Mouse (Mus musculus) olfactory bulb, adult 2 months (tissue): ENCODE results near the gene Fat3. TPM values are rescaled to one million over a fixed set of nuclear protein-coding genes. Genes with fewer than 3 reads are reported as not detected.

Source experiments
- H3K27ac ChIP-seq: fragments of 200-500 bp; 2 replicates; pipeline ENCODE4 v1.5.1; 2012; ENCODE audit warnings: low read depth, low read length; ENCODE audit not compliant: insufficient read depth
- H3K4me1 ChIP-seq: fragments of 200-500 bp; 2 replicates; pipeline ENCODE4 v1.6.1; 2012; ENCODE audit warnings: low read length; ENCODE audit not compliant: control insufficient read depth, insufficient read depth
- H3K4me3 ChIP-seq: fragments of 200-500 bp; 2 replicates; pipeline ENCODE4 v1.5.1; 2012; ENCODE audit warnings: mild to moderate bottlenecking, low read depth, low read length, moderate library complexity; ENCODE audit not compliant: insufficient read depth
- CTCF ChIP-seq: fragments of 200-500 bp; IDR thresholded peaks from 2 replicates; pipeline ENCODE4 v1.5.1; 2012; ENCODE audit warnings: low read depth, mild to moderate bottlenecking, low read length, moderate library complexity; ENCODE audit not compliant: insufficient read depth
- POLR2A ChIP-seq: fragments of 200-500 bp; IDR thresholded peaks from 2 replicates; pipeline ENCODE4 v1.6.1; 2012; ENCODE audit warnings: mild to moderate bottlenecking, low read depth, low read length, moderate library complexity; ENCODE audit not compliant: insufficient read depth
- WGBS: fragments of 180-500 bp; shearing (Covaris S2); methylation state at CpG from one replicate; pipeline ENCODE4 v1.1.7; 2018; 5-methylcytosine and 5-hydroxymethylcytosine counted together
- polyA plus RNA-seq: library from polyadenylated mRNA; stranded (reverse); fragments of >200 nt; gene quantifications from 2 replicates; pipeline ENCODE4 v1.2.4, GENCODE M21; 2012; ENCODE audit warnings: low replicate concordance; ENCODE audit not compliant: missing spikeins, insufficient read depth, insufficient read length

The Fat3 gene
- polyA plus RNA-seq, 1 experiment, result not detected

DNA sequence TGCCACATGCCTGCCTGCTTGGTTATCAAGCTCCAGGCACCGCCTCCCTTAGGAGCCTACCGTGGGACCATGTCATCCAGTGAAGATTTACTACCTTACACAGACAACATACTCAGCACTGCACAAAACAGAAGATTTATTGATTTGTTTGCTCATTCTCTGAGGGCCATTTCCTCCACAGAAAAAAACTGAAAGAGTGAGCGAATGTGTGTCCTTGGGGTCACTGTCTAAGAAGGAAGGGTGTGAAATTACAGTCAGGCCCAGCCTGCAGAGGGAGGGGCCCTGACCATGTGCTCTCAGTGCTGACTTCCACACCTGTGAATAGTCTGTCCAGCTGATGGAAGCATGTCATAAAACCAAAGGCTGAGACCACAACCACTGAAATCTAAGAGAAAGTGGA is 536.9 kb downstream of the Fat3 start:
- Histone ChIP-seq H3K27ac (no peak overlapping the region), H3K4me3 (no peak overlapping the region), H3K4me1 (0 out of 2 replicates have a peak, but pooled peaks cover 2% of the 10 kb centered on the region)
- 89% methylated on average over 3 of the region's 3 CpGs for WGBS
- TF ChIP-seq CTCF, result no peak
- no peak for TF ChIP-seq POLR2A

DNA sequence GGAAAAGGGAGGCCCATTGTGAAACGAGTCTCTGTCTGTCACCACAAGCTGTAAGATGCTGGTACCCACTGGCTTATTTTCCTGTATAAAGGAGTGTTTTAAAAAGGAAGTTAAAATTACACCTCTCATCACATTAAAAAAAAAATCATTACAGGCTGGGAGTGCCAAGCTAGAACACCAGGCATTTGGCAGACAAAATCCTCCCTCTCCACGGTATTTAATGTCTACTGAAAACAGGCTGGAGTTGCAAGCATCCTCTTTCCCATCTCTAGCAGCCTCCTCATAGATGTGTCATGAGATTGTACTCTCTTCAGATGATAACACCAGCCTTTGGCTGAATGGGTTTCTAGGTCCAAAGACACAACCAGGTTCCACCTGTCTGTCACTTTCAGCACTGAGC is 538.2 kb downstream of the Fat3 start:
- no peak overlapping the region for H3K4me3 ChIP-seq
- TF ChIP-seq POLR2A (no peak), CTCF (no peak)
- 0 out of 2 replicates have a peak, but pooled peaks cover 2% of the 10 kb centered on the region for H3K4me1 ChIP-seq
- H3K27ac ChIP-seq, result no peak overlapping the region
- 24% methylated on average over 2 of the region's 2 CpGs for WGBS

DNA sequence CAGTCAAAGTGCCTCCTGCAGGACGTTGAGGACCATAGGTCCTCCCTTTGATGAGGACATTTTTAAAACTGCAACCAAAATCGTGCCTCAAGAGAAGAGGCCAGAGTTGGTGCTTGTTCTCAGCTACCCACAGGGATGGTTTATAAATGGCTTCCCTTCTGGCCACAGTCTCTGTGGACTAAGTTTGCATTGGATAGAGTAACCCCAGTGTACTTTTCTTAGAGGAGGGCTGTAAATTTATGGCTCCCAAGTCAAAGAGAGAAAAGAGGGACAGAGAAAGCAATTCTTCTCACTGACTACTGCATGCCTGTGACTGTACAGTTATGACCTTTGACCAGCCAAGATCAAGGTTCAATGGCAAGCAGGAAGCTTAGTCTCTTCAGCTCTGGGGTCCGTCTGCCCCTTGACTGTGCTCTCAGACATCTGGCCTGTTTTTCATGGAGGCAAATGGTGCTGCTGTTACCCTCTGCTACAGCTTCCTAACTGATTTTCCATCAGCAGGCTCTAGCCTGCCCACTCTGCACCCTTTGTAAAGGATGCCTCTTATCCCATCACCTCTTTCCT is 542.8 kb downstream of the Fat3 start:
- no peak for TF ChIP-seq CTCF
- TF ChIP-seq POLR2A, result no peak
- H3K4me1 ChIP-seq, result 0 out of 2 replicates have a peak, but pooled peaks cover 2% of the 10 kb centered on the region
- no peak overlapping the region for H3K4me3 ChIP-seq
- H3K27ac ChIP-seq, result no peak overlapping the region
- 81% methylated on average over 3 of the region's 3 CpGs for WGBS

DNA sequence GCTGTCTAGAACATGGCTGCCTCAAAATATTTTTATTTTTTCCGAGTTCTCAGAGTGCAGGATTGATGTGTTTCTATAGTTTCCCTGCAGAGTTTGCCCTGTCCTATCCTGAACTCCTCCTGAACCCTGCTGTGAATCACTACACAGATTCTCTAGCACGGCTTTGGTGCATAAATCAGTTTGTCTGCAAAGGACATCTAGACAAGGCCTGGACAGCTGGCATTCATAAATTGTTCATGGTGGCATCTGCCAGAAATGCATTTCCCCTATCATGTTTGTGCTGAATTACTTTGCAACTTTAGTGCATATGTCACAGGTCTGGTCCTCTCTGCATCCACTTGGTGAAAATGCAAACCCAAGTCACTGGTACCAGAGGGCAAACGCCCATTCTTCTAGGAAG is 543.3 kb downstream of the Fat3 start:
- no peak overlapping the region for H3K4me3 ChIP-seq
- TF ChIP-seq CTCF, result no peak
- no peak for TF ChIP-seq POLR2A
- H3K4me1 ChIP-seq, result 0 out of 2 replicates have a peak, but pooled peaks cover 2% of the 10 kb centered on the region
- no peak overlapping the region for H3K27ac ChIP-seq
- WGBS, result 89% methylated on average over 3 of the region's 3 CpGs

DNA sequence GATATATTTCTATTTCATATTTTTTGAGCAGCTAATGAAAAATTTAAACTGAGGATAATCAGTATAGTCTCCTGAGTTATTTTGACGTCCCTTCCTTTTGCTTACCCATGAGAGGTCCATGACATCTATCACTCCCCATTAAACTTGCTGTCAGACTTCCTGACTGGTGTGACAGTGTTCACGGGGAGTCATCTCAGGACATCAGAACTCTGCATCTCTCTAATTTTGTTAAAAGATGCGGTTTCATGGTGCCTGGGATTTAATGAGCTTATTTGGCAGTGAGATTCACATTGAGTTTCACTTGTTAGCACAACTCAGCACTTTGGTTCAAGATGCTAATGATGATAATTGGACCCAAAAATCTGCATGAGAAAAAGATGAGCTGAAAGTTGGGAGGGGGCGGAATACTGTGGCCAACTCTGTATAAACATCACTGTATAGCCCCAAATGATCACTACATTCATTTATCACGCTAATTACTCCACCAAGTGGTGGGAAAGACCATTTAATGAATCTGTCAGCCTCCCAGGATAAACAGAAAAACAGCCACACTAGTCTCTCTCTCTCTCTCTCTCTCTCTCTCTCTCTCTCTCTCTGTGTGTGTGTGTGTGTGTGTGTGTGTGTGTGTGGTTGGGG is 545.8 kb downstream of the Fat3 start:
- TF ChIP-seq POLR2A (no peak), CTCF (no peak)
- no peak overlapping the region for H3K27ac ChIP-seq
- H3K4me3 ChIP-seq, result no peak overlapping the region
- H3K4me1 ChIP-seq, result no peaks in the 10 kb centered on the region
- 65% methylated on average over 5 of the region's 5 CpGs for WGBS

DNA sequence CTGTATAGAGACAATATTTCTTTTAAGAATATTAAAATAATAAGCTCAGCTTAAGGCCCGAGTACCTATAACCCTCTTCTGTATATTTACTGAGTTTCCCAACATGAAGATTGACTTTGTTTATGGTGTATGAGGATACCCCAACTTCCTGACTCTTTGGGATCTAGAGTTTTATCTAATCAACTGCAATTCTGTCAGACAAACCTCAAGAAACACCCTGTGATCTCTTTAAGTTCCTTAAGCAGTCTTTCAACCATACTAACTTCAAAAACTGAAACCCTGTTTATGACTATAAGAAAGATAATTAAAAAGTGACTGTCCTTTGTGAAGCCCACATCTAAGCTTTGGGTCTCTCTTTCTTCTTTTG is 546.8 kb downstream of the Fat3 start:
- TF ChIP-seq CTCF (no peak), POLR2A (no peak)
- no peak overlapping the region for H3K4me3 ChIP-seq
- no peaks in the 10 kb centered on the region for H3K4me1 ChIP-seq
- H3K27ac ChIP-seq, result no peak overlapping the region
- WGBS, result 81% methylated on average over 1 of the region's 1 CpGs

DNA sequence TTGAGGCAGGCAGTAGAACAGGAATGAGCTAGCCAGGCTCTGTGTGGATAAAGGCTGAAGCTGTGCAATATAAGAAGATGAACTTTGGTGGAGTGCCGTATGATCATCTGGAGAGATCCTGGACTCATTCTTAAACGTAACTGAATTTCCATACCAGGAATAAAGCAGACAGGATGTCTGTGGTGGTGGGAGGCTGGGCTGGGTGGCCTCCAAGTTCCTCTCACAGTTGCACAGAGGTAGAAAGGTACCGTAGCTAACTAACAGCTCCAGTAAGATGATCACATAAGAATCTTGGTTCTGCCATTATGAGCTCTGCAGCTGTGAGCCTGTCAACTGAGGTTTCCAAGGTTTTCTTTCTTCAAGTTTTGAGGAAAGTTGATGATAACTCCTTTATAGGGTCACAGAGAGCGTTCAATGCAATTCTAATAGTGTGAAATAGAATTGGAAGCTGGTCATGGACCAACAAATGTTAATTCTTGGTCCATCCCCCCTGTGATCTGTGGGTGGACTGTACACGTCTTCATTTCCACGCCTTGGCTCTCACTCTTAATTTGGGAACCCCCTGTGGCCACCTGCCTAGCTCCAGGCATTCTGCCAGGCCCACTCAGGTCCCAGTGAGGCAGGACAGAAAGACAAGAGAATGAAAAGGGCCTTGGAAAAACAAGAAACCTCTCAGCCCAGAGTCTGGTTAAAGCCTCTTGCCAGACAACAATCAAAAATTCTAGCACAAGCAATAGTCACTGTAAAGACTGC is 547.3 kb downstream of the Fat3 start:
- Histone ChIP-seq H3K27ac (no peak overlapping the region), H3K4me1 (no peaks in the 10 kb centered on the region), H3K4me3 (no peak overlapping the region)
- WGBS, result 87% methylated on average over 6 of the region's 6 CpGs
- no peak for TF ChIP-seq POLR2A
- TF ChIP-seq CTCF, result no peak

DNA sequence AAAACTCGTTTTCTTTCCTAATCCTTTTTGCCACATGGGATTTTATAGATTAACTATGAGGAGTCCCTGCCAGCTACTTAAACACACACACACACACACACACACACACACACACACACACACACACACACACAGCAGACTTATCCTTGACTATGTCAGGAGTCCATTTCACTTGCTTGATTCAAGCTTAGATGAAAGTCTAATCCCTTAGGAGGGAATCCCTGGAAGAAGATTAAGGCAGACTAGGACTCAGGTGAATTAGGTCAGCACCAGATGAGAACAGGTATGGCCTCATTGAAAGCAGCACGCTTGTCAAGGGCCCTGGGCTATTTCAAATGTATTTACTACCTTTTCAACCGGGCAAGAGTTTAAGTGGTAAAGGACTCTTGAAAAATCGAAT is 553.0 kb downstream of the Fat3 start:
- Histone ChIP-seq H3K4me1 (no peaks in the 10 kb centered on the region), H3K4me3 (no peak overlapping the region), H3K27ac (no peak overlapping the region)
- TF ChIP-seq CTCF (no peak), POLR2A (no peak)
- 87% methylated on average over 4 of the region's 4 CpGs for WGBS

DNA sequence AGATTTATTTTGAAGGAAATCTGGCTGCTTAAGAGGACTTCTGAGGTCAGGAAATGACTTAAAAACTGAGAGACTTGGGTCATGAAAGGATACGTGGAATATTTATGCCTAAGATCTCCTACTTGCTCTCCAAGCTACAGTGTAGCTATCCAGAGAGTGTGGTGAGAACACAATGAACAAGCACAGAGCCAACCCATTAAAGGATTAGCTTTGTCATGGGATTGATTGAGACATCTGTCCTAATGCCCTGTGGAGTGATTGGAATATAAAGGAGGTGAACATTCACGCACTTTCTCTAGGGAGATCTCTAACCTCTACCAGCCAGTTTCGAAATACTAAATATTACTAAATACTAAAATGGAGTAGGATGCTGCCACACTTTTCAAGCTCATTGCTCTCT is 556.9 kb downstream of the Fat3 start:
- Histone ChIP-seq H3K27ac (no peak overlapping the region), H3K4me3 (no peak overlapping the region), H3K4me1 (no peaks in the 10 kb centered on the region)
- TF ChIP-seq POLR2A, result no peak
- TF ChIP-seq CTCF, result no peak
- WGBS, result 86% methylated on average over 3 of the region's 3 CpGs
